Mouse (Mus musculus): ENCODE results near the gene Wdr53. TPM values are rescaled to one million over a fixed set of nuclear protein-coding genes. Genes with fewer than 3 reads are reported as not detected.
"Not testable (repeated sequence)": the region's sequence is repeated elsewhere in the genome, so short reads cannot be mapped to it uniquely, and the experiment has no call there.

Gene Wdr53
- total RNA-seq (2021) = 10 to 100 TPM; 11.8 to 12.6 TPM

GRCm38 (mm10) chr16:32246952-32247370, at the start of gene Wdr53, which contains the start of gene Fbxo45:
Gene Wdr53, plus strand, starts transcription at chr16:32247227.
Gene Fbxo45, minus strand, starts transcription at chr16:32247158.
- DNase-seq (ENCODE audit: low spot score in 2 of 2) = peak; percentile 99

GRCm38 (mm10) chr16:32200256-32201003, 46.6 kb upstream of the Wdr53 start:
- intact Hi-C loops (cut with DNase I) = loop anchor here (5.0 kb wide), 1 partner anchor 83 kb away; no protein-coding TSS in a partner anchor
- no peak for DNase-seq (ENCODE audit: low spot score in 2 of 2)

More at GRCm38 (mm10) chr16:32246952-32247370, at the start of gene Wdr53, which contains the start of gene Fbxo45:
- intact Hi-C loops (cut with DNase I) = loop anchor here (1.0 to 2.0 kb wide), 2 partner anchors 30 to 132 kb away; partner anchors contain the start of gene Rnf168

- intact Hi-C loops (cut with DNase I) = loop anchor here (5.0 kb wide), 1 partner anchor 84 kb away; no protein-coding TSS in a partner anchor
- no peak for DNase-seq (ENCODE audit: low spot score in 2 of 2)
Observed at GRCm38 (mm10) chr16:32201004-32201325, 46.1 kb upstream of the Wdr53 start.

GRCm38 (mm10) chr16:32202681-32203080, 44.3 kb upstream of the Wdr53 start:
- intact Hi-C loops (cut with DNase I) = loop anchor here (5.0 kb wide), 1 partner anchor 85 kb away; no protein-coding TSS in a partner anchor

GRCm38 (mm10) chr16:32204902-32205301, 42.1 kb upstream of the Wdr53 start:
- intact Hi-C loops (cut with DNase I) = loop anchor here (5.0 kb wide), 1 partner anchor 88 kb away; no protein-coding TSS in a partner anchor
- no peak for DNase-seq (ENCODE audit: low spot score in 2 of 2)

More at GRCm38 (mm10) chr16:32202681-32203080, 44.3 kb upstream of the Wdr53 start:
- peak; percentile 39 to 43 for DNase-seq (ENCODE audit: low spot score in 2 of 2)

- peak in 1 of 2 experiments; percentile 70 for DNase-seq (ENCODE audit: low spot score in 2 of 2)
- intact Hi-C loops (cut with DNase I) = loop anchor here (10.0 kb wide), 1 partner anchor 49 kb away; the partner anchor contains the start of gene Nrros
Observed at GRCm38 (mm10) chr16:32214156-32214555, 32.9 kb upstream of the Wdr53 start.

- peak; percentile 26 to 90 for DNase-seq (ENCODE audit: low spot score in 2 of 2)
- intact Hi-C loops (cut with DNase I) = loop anchor here (10.0 kb wide), 1 partner anchor 50 kb away; the partner anchor contains the start of gene Nrros
Observed at GRCm38 (mm10) chr16:32214804-32215576, 32.0 kb upstream of the Wdr53 start.

- intact Hi-C loops (cut with DNase I) = no loop called here
- DNase-seq (ENCODE audit: low spot score in 2 of 2) = no peak
Observed at GRCm38 (mm10) chr16:32221803-32222202, 25.2 kb upstream of the Wdr53 start.

GRCm38 (mm10) chr16:32222399-32222798, 24.6 kb upstream of the Wdr53 start:
- intact Hi-C loops (cut with DNase I) = no loop called here

GRCm38 (mm10) chr16:32232050-32232449, 15.0 kb upstream of the Wdr53 start:
- intact Hi-C loops (cut with DNase I); DNase-seq (ENCODE audit: low spot score in 2 of 2): not testable (repeated sequence)

More at GRCm38 (mm10) chr16:32222399-32222798, 24.6 kb upstream of the Wdr53 start:
- DNase-seq (ENCODE audit: low spot score in 2 of 2) = no peak

GRCm38 (mm10) chr16:32237930-32238680, 8.9 kb upstream of the Wdr53 start:
- intact Hi-C loops (cut with DNase I) = no loop called here

GRCm38 (mm10) chr16:32239428-32240312, 7.4 kb upstream of the Wdr53 start:
- DNase-seq (ENCODE audit: low spot score in 2 of 2) = no peak
- intact Hi-C loops (cut with DNase I) = no loop called here

More at GRCm38 (mm10) chr16:32237930-32238680, 8.9 kb upstream of the Wdr53 start:
- no peak for DNase-seq (ENCODE audit: low spot score in 2 of 2)

- intact Hi-C loops (cut with DNase I) = no loop called here
- no peak for DNase-seq (ENCODE audit: low spot score in 2 of 2)
Observed at GRCm38 (mm10) chr16:32243901-32244300, 3.1 kb upstream of the Wdr53 start.

- intact Hi-C loops (cut with DNase I) = loop anchor here (2.0 kb wide), 1 partner anchor 132 kb away; no protein-coding TSS in a partner anchor
- DNase-seq (ENCODE audit: low spot score in 2 of 2) = peak; percentile 53 to 56
Observed at GRCm38 (mm10) chr16:32246351-32246791, 656 bp upstream of the Wdr53 start.

GRCm38 (mm10) chr16:32264225-32264624, 17.2 kb downstream of the Wdr53 start:
- intact Hi-C loops (cut with DNase I); DNase-seq (ENCODE audit: low spot score in 2 of 2): not testable (repeated sequence)

GRCm38 (mm10) chr16:32271291-32271690, 24.3 kb downstream of the Wdr53 start, which contains the start of gene Smco1:
Gene Smco1, plus strand, starts transcription at chr16:32271468.
- DNase-seq (ENCODE audit: low spot score in 2 of 2) = no peak
- intact Hi-C loops (cut with DNase I) = loop anchor here (5.0 kb wide), 1 partner anchor 51 kb away; no protein-coding TSS in a partner anchor

GRCm38 (mm10) chr16:32273338-32273737, 26.3 kb downstream of the Wdr53 start:
- DNase-seq (ENCODE audit: low spot score in 2 of 2) = no peak
- intact Hi-C loops (cut with DNase I) = loop anchor here (5.0 kb wide), 1 partner anchor 49 kb away; no protein-coding TSS in a partner anchor

- intact Hi-C loops (cut with DNase I) = no loop called here
- no peak for DNase-seq (ENCODE audit: low spot score in 2 of 2)
Observed at GRCm38 (mm10) chr16:32275041-32275440, 28.0 kb downstream of the Wdr53 start.

All from left cerebral cortex, postnatal 25 days (tissue).